In the genomic region with DNA sequence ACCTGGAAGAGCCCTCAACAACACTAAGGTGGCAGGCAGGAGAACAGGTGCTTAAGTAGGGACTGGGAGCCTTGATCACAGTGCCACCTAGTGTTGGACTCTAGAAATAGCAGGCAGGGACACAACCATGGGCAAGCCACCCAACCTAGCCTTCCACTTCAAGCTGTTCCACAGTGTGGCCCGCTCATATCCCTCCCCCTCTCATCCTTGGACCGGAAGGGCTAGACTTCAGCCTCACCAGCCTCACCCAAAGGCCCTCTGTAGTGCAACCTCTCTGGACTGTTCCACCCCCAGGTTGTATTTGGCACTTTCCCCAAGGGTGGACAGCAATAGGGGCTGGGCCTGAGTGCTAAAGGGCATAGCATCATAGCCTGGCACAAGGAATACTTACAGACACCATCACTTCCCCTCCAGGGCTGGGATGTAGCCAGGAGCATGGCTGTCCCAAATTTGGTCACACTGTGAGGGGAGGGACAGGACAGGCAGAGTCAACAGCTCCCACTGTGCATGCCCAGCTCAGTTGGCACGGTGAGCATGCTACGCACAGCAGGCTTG, we compare ENCODE assay signal across 8 mouse cellular contexts.
DNase-seq lines count a peak whose midpoint lies in the region; ATAC-seq lines count a peak whose summit lies in the region.

No protein-coding gene starts in this region.

- H3K36me3 ChIP-seq in forebrain, embryonic 10.5 days (replicated peaks): no peaks in the 10 kb centered on the region
- H3K36me3 ChIP-seq in forebrain, embryonic 13.5 days (ENCODE audit: poor library complexity, severe bottlenecking): no peaks in the 10 kb centered on the region
- no peaks in the 10 kb centered on the region for H3K36me3 ChIP-seq in hindbrain, embryonic 12.5 days

- H3K4me3 ChIP-seq in forebrain, embryonic 10.5 days: no peak overlapping the region
- no peak overlapping the region for H3K4me3 ChIP-seq in forebrain, embryonic 13.5 days
- no peak overlapping the region for H3K4me3 ChIP-seq in hindbrain, embryonic 12.5 days

- no peaks in the 10 kb centered on the region for H3K9me3 ChIP-seq in forebrain, embryonic 10.5 days
- H3K9me3 ChIP-seq in forebrain, embryonic 13.5 days (replicated peaks): no peaks in the 10 kb centered on the region
- no peaks in the 10 kb centered on the region for H3K9me3 ChIP-seq in hindbrain, embryonic 12.5 days (replicated peaks)

- no peak overlapping the region for H3K27ac ChIP-seq in forebrain, embryonic 10.5 days
- H3K27ac ChIP-seq in forebrain, embryonic 13.5 days: no peak overlapping the region
- H3K27ac ChIP-seq in hindbrain, embryonic 12.5 days: no peak overlapping the region

- no peaks in the 10 kb centered on the region; the same call in 1 of the 2 replicates for H3K4me1 ChIP-seq in forebrain, embryonic 10.5 days
- H3K4me1 ChIP-seq in forebrain, embryonic 13.5 days: no peaks in the 10 kb centered on the region
- no peaks in the 10 kb centered on the region for H3K4me1 ChIP-seq in hindbrain, embryonic 12.5 days

- 59% methylated on average over 4 of the region's 4 CpGs for WGBS in forebrain, embryonic 10.5 days
- 50% methylated on average over 4 of the region's 4 CpGs for WGBS in forebrain, embryonic 13.5 days
- 58% methylated on average over 4 of the region's 4 CpGs for WGBS in hindbrain, embryonic 12.5 days

- H3K9ac ChIP-seq in forebrain, embryonic 13.5 days: no peak overlapping the region
- no peak overlapping the region for H3K9ac ChIP-seq in hindbrain, embryonic 12.5 days

- peak; percentile 52 for DNase-seq in forebrain, embryonic 10.5 days (ENCODE audit: extremely low spot score, low spot score)
- DNase-seq in adrenal gland, adult 18-20 months (ENCODE audit: low spot score in 2 of 2): peak; percentile 33 to 42
- peak; percentile 75 for DNase-seq in embryo, embryonic 10.5 days (ENCODE audit: low spot score)
- peak; percentile 18 for DNase-seq in layer of hippocampus, adult 9-11 months
- peak; percentile 43 for DNase-seq in right cerebral cortex, postnatal 25 days

- H3K4me2 ChIP-seq in forebrain, embryonic 13.5 days: no peak overlapping the region
- H3K4me2 ChIP-seq in hindbrain, embryonic 12.5 days (replicated peaks): no peak overlapping the region

- H3K27me3 ChIP-seq in forebrain, embryonic 10.5 days (ENCODE audit: poor library complexity, severe bottlenecking): peaks cover 16% of the 10 kb centered on the region
- 0 out of 2 replicates have a peak, but pooled peaks cover 2% of the 10 kb centered on the region for H3K27me3 ChIP-seq in forebrain, embryonic 13.5 days
- 0 out of 2 replicates have a peak, but pooled peaks cover 7% of the 10 kb centered on the region for H3K27me3 ChIP-seq in hindbrain, embryonic 12.5 days

- no peak for ATAC-seq in forebrain, embryonic 13.5 days
- ATAC-seq in hindbrain, embryonic 12.5 days (ENCODE audit: low FRiP score): peak; percentile 60; the same call in 1 of the 2 replicates
- ATAC-seq in megakaryocyte, adult 5-6 weeks (ENCODE audit: poor library complexity, severe bottlenecking): peak; percentile 57; the same call in 1 of the 2 replicates

Comparison
In these comparisons a context has a peak if more than half of its experiments do, and no peak if none do; other contexts are left out.
1. DNase-seq: peak in every context shown above with its lines; median percentile 75 in embryo, embryonic 10.5 days; 52 in forebrain, embryonic 10.5 days; 43 in right cerebral cortex, postnatal 25 days; 38 in adrenal gland, adult 18-20 months; 18 in layer of hippocampus, adult 9-11 months.